Mouse (Mus musculus): ENCODE measurements around the gene Rnf32. TPM values are rescaled to one million over a fixed set of nuclear protein-coding genes. Genes with fewer than 3 reads are reported as not detected.
A peak's percentile ranks its signal among the peaks of the same experiment; 100 is the strongest.

Gene Rnf32
- total RNA-seq (2021), result 1 to 10 TPM; 3.4 to 4.8 TPM
- long read RNA-seq, experiment 1, partial matches to known transcripts, result 0 of 1 reads
- long read RNA-seq, experiment 1, other reads (novel, unspliced or antisense), result 1 of 1 reads
- long read RNA-seq, experiment 2, partial matches to known transcripts, result 0 of 3 reads
- long read RNA-seq, experiment 2, other reads (novel, unspliced or antisense), result 3 of 3 reads

DNA sequence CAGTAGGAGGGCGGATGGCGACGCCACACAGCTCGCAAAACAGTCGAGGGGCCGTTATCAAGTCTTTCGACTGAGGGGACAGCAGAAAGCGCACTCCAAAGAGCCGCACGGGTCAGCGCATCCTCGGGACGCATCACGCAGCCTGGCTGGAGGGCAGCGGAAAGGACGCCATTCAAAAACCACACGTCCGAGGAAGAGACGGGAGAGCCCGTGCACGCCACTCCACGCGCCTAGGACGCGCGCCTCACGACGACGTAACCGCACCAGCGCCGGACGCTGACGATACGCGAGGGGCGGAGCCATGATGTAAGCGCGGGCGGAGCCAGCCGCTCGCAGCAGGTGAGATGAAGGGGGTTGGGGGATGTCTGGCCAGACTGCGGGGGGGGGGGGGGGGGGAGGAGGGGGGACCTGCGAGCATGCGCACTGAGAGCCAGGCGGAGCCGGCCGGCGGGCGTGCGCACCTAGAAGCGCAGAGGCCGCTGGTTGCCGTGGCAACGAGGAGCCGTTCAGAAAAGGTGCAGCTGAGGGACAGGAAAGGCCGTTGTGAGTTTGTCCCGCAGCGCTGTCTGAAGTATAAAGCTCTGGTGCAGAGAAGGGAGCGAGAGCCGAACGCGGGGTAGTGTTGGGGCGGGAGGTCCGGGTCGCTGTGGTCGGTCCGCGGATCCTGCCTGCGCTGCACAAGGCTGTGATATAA lies at the start of gene Rnf32:
TSS of gene Rnf32 (plus strand) at position 423 of the 694 bp plus-strand sequence.
- peak; percentile 46 to 59 for DNase-seq (ENCODE audit: low spot score in 2 of 2)

DNA sequence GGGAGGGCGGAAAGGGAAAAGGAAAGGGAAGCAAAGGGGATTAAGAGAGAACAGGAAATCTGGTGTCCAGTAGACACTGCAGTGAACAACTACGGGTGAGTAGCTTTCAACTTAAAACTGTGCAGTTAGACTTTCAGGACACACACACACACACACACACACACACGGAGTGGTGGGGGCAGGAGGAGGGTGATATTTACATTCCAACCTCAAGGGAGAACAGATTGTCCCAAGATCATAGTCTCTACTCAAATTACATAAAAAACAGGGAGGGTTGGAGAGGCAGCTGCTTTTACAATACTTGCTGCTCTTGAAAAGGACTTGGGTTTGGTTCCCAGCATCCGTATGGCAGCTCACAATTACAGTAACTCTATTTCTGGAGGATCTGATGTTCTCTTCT lies 45.6 kb upstream of the Rnf32 start:
- DNase-seq (ENCODE audit: low spot score in 2 of 2), result no peak

DNA sequence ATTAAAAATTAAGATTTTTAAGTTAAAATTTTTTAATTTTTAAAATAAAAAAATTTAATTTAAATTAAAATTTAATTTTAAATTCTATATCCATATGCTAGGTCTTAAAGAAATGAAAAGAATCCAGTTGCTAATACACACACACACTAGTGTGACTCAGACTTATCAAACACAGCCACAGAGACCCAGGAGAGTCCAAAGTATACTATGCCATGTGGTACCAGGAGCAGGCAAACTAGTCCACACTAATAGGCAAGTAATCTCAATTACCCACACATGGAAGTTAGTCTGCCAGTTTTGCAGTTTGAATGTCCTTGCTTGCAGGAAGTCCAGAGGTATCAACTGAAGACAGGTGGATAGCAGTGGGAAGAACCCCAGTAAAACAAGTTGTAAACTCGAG lies 35.9 kb upstream of the Rnf32 start:
- DNase-seq (ENCODE audit: low spot score in 2 of 2), result no peak

DNA sequence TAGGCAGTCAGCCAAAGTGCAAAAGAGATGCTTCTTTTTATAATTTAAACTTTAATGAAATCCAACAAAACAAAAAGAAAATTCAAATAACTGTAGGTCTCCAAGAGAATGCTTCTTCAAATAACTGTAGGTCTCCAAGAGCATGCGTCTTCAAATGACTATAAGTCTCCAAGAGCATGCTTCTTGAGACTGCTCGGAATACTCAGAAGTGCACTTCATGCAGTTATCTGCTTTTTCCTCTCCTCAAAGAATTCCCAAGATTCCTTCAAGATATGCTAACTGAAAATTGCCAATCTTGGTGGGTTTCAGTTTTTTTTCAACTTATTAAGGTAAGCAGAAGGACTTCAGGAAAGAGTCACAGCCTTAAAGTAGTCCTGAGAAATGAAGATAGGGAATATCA lies 28.8 kb upstream of the Rnf32 start:
- DNase-seq (ENCODE audit: low spot score in 2 of 2), result no peak

DNA sequence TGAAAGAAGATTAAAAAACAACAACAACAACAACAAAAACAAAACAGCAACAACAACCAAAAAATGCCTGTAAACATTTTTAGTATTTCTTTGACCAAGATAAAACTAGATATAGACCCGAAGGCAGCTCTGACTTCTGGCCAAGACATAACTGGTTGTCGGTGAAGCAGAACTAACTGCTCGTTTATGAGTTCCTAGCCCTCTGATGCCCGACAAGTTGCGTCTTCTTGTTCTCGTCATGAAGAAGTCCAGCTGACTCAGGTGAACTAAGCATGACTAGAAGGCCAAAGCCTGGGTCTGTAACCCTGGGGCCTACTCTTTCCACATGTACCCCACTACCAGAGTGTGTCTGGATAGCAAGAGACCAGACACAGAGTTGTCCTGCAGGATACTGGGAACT lies 25.6 kb upstream of the Rnf32 start:
- no peak for DNase-seq (ENCODE audit: low spot score in 2 of 2)

DNA sequence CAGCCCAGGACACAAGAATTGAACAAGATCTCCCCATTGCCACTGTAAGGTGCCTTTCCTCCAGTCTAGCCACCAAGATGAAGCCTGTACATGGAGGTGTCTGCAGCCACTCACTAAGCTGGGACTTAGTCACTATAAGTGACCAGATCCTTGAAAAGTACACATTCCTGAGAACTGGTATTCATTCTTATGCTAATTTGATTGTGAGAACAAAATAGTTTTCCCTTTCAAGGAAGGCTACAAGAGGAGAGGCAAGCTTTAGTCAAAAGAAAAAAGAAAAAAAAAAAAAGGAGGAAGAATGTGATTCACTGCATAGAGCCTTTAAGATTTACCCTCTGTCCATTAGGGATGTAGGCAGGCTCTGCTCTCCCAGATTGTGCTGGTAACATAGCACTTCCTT lies 24.6 kb upstream of the Rnf32 start:
- no peak for DNase-seq (ENCODE audit: low spot score in 2 of 2)

DNA sequence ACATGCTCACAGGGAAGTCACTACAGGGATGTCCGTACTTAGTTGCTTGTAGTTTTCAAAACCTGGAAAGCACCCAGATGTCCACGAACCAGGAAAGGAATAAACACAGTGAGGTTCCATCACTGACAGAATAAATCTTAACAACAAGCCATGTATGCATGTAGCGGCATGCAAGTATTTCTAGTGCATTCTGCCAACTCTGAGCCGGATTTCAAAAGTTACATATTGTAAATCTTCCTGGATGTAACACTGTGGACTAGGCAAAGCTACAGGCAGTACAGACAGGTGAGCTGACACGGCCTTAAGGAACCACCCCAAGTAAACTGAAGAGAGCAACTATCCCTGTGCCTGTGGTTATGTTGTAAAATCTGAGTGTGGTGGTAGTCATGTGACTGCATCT lies 9.0 kb upstream of the Rnf32 start:
- DNase-seq (ENCODE audit: low spot score in 2 of 2), result no peak

DNA sequence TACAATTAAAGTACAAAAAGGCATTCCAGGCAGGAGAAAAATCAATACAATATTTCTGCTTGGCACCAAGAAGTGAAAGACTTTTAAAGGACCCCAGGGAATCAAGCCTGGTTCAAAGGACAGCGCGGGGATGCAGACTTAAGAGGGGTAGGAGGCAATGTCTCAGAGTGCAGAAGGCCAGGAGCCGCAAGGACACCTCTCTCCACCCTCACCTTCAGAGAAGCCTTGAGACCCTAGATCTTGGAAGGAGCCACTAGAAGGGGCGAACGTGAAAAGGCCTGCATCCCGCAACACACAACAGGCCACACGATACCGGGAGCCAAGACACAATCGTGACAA lies 592 bp upstream of the Rnf32 start:
- peak in 1 of 2 experiments; percentile 5 for DNase-seq (ENCODE audit: low spot score in 2 of 2)

DNA sequence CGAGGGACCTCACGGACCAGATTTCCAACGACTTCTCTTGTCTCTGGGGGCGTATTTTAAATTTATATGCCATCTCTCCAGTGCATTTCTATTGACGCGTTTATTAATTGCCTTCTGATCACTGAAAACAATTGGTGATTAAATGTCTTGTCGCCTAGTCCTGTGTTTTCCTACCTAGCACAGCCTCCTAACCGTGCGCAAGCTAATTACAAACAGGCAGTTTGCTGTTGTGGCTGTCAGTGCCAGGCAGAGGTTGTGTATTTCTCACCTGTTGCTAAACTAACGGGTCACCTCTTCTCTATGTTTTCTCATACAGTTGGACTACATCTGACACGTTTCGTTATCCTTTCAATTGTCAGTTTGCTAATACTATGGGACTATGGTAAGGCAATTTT lies 469 bp downstream of the Rnf32 start:
- no peak for DNase-seq (ENCODE audit: low spot score in 2 of 2)

DNA sequence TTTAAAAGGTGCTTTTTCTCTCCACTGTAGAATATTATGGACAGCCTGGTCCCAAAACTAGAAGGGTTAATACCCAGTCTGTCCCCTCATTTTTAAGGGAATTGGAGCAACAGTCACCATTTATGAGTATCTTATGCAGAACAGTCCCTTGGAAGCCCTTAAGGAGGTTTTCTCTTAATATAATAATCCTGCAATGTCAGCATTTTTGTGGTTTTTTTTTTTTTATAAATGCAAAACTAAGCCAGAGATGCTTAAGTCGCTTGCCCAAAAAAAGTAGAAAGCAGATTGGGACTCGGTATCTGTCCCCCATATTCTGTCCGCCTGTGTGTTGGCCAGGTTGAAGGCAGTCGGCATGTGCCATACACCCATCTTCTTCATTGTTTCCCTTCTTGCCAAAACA lies 1.4 kb downstream of the Rnf32 start:
- DNase-seq (ENCODE audit: low spot score in 2 of 2), result no peak

DNA sequence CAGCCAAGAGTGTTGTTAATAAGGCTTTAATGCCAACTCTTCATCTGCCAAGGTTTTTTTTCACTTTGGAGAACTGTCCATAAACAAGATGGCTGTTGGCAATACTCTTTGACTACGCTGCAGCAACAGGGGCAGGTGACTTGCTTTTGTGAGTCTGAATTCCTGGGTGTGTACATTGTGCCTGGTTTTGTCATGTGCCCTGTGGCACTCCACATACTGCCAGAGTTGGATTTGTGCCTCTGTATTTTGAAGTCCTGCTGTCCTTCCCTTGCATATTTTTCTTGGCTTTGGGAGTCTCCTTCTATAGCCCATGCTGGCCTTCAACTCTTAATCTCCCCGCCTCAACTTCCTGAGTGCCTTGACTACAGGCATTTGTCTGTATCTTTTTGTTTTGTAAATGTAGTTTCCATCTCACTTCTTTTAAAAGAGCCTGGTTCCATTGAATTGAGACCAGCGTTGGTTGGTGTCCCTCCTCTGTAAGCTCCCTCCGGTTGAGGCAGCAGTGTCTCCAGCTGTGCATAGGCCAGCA lies 3.2 kb downstream of the Rnf32 start:
- DNase-seq (ENCODE audit: low spot score in 2 of 2), result no peak

DNA sequence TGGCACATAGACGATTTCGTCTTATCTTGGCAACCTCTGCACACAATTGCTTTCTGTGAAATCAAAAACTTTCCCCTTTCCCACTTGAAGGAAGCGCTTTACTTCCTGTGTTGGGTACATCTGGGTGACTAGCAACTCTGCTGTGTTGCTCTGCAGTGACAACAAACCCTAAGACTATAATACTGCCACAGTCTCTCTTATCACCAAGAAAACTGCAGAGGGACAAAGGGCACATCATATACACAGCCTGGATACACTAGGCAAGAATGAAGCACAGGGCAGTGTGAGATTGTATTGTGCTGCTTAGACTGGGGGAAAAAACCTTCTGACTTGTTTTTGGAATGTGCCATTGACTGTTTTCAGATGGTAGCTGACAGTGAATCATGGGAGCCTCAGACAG lies 4.1 kb downstream of the Rnf32 start:
- no peak for DNase-seq (ENCODE audit: low spot score in 2 of 2)

DNA sequence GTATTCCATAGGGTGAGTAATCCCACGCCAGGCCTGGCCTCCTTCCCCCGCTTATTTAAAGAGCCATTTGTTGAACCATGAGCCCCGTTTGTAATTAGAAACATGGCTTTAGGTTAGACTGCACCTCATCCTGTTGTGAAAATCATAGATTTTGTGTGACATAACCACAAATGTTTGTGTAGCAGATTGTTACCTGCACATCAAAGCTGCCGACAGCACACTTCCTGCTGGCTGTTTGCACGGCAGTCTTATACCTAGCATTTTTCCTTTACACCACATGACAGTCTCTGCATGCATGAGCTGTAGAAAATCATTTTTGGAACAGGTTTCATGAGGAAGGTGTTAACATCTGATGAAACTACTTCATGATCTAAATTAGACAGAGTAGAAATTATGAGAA lies 9.9 kb downstream of the Rnf32 start:
- DNase-seq (ENCODE audit: low spot score in 2 of 2), result no peak

DNA sequence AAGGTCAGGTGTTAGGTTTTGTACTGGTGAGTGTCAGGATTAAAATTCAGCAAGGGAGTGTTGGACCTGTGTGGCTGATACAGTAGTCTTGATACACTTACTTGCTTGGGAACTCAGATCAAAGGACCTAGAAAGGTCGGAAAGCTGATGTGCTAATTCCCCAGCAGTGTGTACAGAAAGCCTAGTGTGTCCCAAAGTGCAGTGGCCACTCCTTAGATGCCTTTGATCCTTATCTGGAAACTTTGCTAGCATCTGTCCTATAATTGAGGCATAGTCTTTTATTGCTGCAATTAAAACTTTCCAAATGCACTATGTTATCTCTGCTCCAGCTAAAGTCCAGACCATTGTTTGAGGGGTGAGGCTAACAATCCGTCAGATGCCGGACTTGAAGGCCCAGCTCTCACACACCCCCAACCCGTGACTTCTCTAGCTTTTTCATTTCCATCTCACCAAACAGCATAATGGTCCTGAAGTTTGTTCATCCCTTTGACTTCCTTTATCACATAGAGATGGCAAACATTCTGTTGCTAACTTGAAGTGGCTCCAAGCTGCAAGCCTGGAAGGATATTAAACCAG lies 16.3 kb downstream of the Rnf32 start:
- DNase-seq (ENCODE audit: low spot score in 2 of 2), result no peak

DNA sequence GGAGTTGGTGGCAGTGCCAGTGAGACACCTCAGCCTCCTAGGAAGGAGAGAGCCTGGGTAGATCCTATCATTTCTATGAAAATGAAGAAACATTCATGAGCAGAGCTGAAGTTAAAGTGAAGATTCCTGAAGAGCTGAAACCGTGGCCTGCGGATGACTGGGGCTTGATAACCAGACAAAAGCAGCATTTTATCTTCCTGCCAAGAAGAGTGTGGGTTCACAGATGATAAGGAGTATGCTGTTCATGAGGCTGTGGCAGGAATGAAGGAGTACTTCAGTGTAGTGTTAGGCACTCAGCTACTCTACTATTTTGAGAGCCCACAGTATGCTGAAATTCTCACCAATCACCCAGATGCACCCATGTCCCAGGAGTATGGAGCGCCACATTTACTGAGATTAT lies 22.2 kb downstream of the Rnf32 start:
- no peak for DNase-seq (ENCODE audit: low spot score in 2 of 2)

DNA sequence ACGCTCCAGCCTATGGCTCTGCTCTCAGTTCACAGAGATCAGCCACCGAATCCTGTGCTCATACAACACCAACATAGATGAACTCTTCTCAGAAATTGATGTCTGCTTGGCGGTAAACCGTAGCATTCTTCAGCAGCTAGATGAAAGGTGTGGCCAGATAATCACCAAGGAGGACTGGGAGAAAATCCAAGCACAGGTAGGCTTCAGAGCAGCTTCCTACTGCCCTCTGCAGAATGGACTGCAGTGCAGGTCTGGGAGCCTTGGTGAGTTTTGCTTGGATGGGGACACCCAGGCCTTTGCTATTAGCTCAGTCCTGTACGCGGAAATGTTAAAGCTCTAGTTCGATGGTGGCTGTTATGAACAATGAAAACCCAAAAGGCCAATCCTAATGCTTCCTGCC lies 28.3 kb downstream of the Rnf32 start:
- no peak for DNase-seq (ENCODE audit: low spot score in 2 of 2)

DNA sequence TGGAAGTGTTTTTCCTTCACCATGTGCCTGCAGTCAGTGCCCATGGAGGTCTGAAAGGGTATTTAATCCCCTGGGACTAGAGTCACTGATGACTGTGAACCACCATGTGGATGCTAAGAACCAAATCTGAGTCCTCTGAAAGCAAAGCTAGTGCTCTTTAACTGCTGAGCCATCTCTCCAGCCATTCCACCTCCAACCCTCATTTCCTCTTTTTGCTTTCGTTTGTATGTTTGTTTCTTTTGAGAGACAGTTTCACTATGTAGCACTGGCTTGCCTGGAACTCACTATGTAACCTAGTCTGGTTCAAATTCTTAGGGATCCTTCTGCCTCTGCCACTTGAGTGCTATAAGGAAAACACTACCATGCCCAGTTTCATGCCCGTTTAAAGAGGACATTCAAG lies 34.7 kb downstream of the Rnf32 start:
- DNase-seq (ENCODE audit: low spot score in 2 of 2), result no peak

DNA sequence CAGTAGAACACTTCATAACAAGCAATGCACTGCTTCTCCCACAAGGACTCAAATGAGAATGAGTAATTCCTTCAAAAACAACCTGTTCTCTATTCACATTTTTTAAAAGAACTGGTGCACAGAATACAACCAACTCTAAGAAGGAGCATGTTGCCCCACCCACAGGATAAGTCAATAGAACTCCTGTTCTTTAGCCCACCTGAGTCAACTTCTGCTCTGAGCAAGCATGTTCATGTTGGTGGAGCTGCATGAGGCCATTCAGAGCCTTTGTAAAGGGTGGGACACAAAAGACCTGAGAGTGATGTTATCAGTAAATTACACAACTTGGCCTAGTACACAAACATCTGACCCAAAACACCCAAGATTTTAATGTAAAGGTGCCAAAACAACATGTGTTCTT lies 42.6 kb downstream of the Rnf32 start:
- DNase-seq (ENCODE audit: low spot score in 2 of 2), result no peak

DNA sequence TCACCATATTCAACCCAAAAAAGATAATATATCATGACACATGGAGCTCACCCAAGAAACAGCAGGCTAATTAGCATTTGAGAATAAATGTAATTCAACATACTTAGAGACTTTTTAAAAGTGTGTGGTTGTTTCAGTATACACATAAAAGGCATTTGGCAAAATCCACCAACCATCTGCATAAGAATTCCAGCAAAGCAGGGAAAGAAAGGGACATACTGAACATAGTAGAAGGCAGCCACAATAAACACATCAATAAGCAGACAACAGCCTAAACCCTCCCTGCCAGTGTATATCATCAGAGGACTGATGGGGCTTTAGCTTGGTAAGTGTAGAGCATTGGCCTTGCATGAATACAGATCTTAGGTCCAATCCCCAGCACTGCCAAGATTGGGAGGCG lies 49.0 kb downstream of the Rnf32 start:
- no peak for DNase-seq (ENCODE audit: low spot score in 2 of 2)

DNA sequence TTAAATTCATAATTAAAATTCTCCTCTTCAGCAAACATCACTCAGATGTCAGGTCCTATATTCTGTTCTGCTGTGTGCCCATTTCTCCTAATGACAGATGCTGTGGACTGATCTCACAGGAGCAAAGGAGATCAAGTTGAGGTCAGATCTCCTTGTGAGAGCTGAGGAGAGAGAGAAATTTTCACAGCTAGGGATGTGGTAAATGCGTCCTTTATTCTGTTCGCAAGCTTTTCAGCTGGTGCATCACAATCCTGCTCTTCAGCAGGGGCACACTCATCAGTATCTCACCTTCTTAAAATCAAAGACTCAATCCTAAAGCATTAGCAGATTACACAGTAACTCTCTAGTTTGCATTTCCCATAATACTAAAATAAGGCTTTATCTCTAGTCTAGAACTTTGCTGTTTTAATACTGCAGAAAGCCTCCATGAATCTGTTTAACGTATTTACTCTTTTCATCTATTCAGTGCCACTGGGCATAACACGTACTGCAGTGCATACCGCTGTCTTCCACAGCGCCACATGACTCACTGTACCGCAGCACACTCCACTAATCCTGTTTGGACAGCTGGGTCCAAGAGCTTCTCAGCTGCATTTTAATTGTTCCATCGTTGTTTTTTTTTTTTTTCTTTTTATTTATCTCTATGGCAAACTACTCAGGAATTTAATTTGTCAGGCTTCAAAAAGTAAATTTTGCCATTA lies 55.2 kb downstream of the Rnf32 start:
- no peak for DNase-seq (ENCODE audit: low spot score in 2 of 2)

DNA sequence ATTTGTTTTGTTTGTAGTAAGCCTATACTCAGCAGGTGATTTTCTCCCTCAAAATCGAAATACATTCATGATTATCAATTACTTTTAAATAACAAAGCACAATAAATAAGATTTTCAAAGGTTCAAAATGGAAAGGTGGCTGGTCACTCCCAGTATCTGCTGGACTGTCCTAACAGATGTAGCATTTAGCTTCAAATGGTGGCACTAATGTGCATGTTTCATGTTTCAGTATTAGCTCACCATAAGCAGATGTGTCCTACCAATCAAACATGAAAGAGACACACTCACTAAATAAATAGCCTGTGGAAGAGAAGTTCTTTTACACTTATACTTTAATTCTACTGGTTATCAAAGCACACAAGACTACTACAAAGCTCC lies 55.7 kb downstream of the Rnf32 start:
- DNase-seq (ENCODE audit: low spot score in 2 of 2), result no peak

DNA sequence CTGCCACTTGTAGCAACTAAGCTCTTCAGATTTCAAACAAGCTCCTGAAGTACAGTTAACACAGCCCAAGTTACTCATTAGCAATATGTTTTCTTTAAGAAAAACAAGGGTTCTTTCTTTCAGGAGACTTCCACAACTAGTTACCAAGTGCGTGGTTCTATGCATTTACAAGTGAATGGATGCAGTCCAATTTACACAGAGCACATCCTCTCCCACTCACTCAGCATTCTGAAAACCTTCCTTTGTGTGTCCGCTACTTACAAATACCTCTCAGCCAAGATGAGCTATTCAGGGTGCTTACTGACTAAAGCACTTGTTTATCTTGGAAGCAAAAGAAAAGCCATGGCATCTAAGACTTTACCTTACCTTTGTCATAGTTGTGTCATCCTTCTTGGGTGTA lies 58.1 kb downstream of the Rnf32 start:
- DNase-seq (ENCODE audit: low spot score in 2 of 2), result no peak

Measured in adrenal gland, postnatal 4 days (tissue).